Mouse (Mus musculus) layer of hippocampus, postnatal 36 days (tissue): ENCODE results near the gene Osbp. TPM values are rescaled to one million over a fixed set of nuclear protein-coding genes. Genes with fewer than 3 reads are reported as not detected.

ENCODE experiments used
- DNase-seq, 2 experiments: peaks; one replicate each; pipeline ENCODE4 v3.0.0; 2022
- total RNA-seq, 2 experiments: library from RNA; stranded (reverse); gene quantifications; 2 replicates each; pipeline ENCODE4 v1.2.3; 2021

Gene Osbp
- total RNA-seq, 2 experiments from 2014 or later, result 51.1 to 52.3 TPM

DNA sequence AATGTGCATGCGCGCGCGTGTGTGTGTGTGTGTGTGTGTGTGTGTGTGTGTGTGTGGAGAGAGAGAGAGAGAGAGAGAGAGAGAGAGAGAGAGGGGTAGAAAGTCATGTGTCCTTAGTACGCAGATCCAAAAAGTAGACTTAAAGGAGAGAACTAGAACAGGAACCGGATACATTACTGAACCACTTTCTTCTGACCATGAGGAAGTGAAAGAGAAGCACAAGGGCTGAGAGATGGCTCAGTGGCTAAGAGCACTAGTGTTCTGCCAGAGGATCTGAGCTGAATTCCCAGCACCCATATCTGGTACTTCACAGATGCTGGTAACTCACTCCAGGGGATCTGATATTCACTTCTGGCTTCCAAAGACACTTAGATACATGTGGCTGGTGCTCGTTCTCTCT, 23.6 kb downstream of the Osbp start:
- DNase-seq, result no peak

GRCm38 (mm10) chr19:11992034-11992433, 26.3 kb downstream of the Osbp start:
- no peak for DNase-seq

DNA sequence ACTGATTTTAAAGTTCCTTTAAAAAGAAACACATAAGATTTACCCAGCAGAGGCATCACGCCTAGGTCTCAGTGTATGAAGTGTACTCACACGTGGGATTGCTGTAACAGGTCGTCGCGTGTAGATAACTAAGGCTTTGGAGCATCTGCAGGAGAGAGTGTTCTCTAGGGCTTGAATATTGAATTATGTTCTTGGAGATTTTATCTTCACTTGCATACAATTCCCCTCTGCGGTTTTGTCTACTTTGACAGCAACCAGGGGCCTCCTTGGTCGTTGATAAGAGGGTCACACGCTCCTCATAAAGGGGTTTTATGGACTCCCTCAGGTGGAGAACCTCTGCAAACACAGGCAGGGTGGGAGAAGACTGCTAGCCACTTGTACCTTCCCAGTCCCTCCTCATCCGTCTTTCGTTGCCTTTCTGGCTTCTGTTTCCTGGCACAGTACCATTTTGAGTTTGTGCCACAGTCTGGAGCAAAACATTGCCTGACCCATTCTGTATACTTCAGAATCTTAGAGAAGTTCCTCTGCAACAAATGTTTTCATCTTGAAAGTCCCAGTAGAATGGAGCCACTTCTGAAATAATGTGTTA, 26.8 kb downstream of the Osbp start:
- DNase-seq, result no peak

- no peak for DNase-seq
Measured at GRCm38 (mm10) chr19:11994703-11995431, 29.1 kb downstream of the Osbp start.

- DNase-seq, result no peak
Measured at GRCm38 (mm10) chr19:11995722-11996448, 30.1 kb downstream of the Osbp start.

- DNase-seq, result no peak
Measured at GRCm38 (mm10) chr19:12001686-12002085, 35.9 kb downstream of the Osbp start.

GRCm38 (mm10) chr19:12002125-12002524, 36.4 kb downstream of the Osbp start:
- DNase-seq, result peak; percentile 56 to 61

DNA sequence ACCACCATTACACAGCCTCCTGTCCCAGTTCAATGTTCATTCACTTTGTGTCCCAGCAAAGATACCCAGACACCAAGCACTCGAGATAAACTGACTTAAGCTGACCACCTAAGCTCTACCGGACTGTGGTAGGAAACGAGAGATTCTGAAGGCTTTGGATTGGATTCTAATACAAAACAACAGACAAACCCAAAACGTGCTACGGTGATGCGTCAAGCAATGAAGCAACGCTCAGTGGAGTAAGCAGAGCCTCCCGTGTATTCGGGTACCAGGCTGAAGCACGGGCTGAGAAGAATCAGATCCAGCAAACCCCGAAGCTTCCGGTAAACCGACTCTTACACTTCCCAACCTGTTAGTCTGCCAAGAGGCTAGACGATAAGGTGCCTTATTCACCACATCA, 37.0 kb downstream of the Osbp start:
- no peak for DNase-seq

GRCm38 (mm10) chr19:12003568-12003967, 37.8 kb downstream of the Osbp start:
- no peak for DNase-seq

GRCm38 (mm10) chr19:12004216-12005008, 38.7 kb downstream of the Osbp start:
- DNase-seq, result no peak

DNA sequence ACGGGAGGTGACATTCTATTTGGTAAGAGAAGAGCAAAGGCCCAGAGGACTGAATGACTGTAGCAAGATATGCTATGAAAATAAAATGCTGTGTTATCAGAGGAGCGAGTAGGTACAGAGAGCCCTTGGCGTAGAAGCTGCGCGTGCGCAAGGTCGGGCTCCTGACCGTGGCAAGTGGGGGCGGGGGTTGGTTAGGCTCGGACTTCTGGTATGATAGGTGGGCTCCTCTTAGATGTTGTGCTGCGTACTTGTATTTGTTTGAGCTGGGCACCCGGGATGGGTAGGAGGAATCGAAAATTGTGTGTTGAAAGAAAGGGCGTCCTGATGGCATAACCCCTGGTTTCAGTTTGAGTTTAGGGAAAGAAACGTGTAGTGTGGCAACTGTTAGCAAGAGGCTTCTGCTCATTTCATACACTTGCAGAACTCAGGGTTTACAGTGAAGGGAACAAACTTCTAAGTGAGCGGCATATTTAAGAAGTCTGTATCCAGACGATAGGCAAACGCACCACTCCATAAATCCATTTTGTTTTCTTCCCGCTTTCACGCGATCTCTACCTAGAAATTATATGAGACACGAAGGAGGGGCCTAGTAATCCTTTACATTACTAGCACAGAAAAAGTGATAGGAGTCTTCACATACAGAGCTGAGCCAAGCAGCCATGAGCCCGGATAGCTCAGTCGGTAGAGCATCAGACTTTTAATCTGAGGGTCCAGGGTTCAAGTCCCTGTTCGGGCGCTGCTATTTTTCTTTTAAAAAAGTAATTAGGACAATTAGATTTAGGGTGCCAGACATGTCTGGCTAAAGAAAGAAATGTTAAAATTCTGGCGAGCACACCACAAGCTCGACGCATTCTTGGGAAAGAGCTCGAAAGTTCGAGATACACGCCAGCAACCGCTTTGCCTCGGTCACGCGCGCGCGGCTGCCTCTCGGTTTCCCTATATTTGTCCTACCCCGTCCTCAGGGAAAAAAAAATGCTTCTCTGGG, 39.9 kb downstream of the Osbp start:
- DNase-seq, result peak; percentile 85 to 87

DNA sequence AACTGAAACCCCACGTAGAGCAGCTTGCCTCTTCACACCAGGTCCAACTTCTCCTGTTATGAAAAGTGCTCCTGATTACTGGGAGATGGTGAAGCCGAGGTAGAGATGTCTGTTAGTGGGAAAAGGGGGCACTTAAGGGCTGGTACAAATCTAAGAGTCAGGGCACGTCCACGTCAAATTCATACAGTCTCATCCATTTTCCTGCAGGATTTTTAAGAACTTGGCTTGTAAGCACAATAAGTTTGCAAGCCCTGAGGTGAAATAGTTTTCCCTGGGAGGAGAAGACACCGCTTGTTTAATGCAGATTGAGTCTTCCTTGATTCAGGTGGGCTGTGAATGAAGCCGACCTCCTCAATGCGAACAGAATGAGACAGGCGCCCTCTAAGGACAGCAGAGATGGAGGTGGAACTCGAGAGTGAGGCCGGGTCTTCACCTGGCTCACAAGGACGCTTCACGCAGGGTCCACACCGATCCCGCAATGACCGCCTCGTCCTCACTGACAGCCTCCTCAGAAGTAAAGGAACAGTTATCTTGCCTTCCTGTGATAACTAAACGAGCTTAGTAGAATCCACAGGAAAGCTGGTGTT, 40.7 kb downstream of the Osbp start:
- no peak for DNase-seq

- DNase-seq, result no peak
Measured at GRCm38 (mm10) chr19:12007105-12007931, 41.6 kb downstream of the Osbp start.

GRCm38 (mm10) chr19:12008410-12009380, 43.0 kb downstream of the Osbp start:
- DNase-seq, result no peak

DNA sequence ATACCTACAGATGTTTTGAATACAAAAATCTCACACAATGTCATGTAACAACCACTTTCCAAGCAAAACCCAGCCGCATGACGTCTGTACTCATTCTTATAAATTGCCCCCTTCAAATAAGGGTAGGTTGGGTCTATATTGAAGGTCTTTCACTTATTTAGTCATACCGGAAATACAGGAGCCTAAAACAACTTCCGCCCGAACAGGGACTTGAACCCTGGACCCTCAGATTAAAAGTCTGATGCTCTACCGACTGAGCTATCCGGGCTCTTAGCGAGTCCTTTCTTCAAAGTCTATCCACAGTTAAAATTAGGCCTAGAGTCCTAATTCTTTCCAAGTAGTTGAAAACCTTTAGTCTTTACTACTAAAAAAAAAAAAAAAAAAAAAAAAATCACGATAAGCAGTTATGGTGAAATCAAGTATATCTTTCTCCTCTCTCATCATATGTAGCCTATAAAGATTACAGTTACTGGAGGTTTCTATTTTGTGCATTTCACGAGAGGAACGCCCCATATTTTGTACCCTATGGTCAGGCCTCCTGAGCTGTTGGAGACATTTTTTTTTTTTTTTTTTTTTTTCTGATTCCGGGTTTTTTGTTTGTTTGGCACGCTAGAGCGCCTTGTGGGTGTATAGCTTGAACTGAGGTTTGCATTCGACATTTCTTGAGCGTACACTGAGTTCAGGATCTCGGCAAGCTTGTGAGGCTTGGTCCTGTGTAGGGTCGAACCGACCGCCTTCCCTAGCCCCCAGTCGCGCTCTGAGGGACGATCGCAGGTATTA, 44.0 kb downstream of the Osbp start:
- peak; percentile 64 to 81 for DNase-seq

DNA sequence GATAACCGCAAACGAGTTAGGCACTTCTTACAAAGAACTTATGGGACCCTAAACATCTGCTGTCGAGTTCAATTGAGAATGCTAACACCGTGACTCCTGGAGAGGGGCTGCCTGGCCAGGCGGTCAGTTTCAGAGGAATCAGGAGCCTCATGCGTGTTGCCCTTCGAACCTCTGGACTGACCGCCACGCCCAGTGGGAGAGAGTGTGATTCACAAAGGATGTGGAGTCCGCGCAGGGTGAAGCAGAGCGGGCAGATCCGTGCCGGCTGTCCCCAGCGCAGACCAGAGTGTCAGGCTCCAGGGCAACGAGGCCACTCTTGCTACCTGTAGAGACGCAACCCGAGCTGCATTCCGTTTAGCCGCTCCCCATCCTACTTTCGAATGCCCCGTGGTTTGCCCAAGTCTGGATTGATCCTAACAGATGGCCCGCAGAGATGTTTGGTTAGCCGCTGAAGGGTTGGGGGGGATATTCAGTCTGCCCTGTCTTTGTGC, 44.6 kb downstream of the Osbp start:
- peak in 1 of 2 experiments; percentile 46 for DNase-seq

DNA sequence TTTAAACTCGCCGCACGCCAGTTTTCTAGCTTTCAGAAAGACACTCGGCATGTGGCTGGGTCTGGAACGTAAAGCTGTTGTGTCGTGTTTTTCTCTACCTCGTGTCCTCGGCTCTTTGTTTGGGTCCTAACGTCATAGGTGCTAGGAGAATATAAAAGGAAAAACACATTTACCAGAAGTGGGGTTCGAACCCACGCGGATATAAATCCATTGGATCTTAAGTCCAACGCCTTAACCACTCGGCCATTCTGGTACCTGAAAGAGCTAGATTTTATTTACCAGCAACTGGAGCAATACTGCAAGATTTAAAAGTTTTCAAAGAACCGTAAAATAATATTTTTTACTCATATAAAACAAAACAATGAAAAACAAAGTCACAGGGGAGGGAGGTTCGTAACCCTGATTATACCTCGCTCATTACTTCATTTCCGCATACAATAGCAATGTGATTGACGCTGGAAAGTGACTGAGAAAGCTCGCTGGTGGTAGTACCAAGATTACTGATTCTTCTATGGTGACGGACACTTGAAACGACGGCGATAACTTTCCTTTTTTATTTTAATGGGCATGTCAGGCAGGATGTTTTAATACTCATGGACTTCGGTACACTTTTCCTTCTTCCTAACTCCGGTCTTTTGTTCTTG, 45.3 kb downstream of the Osbp start:
- DNase-seq, result peak; percentile 64 to 76
